Mouse (Mus musculus): Measurements from ENCODE around the gene Smco3. TPM values are rescaled to one million over a fixed set of nuclear protein-coding genes. Genes with fewer than 3 reads are reported as not detected.

Gene Smco3
- polyA plus RNA-seq, 1 experiment from 2014 or later, result 1.1 TPM

GRCm38 (mm10) chr6:136865360-136865759 lies 30.1 kb upstream of the Smco3 start:
- H3K4me3 ChIP-seq (ENCODE audit: low read length), result no peak overlapping the region
- H3K4me2 ChIP-seq (replicated peaks; ENCODE audit: low read depth, low read length), result no peak overlapping the region
- no peak overlapping the region for H3K27ac ChIP-seq (ENCODE audit: low read depth, low read length)
- no peak overlapping the region for H3K9ac ChIP-seq (ENCODE audit: low read depth, low read length)
- H3K36me3 ChIP-seq (ENCODE audit: control insufficient read depth, insufficient read depth, low read length), result no peaks in the 10 kb centered on the region
- H3K9me3 ChIP-seq (ENCODE audit: control insufficient read depth, low read length), result no peaks in the 10 kb centered on the region
- ATAC-seq (ENCODE audit: low FRiP score, low TSS enrichment), result no peak
- no peaks in the 10 kb centered on the region for H3K27me3 ChIP-seq (ENCODE audit: control insufficient read depth, insufficient read depth, low read length)
- no peaks in the 10 kb centered on the region for H3K4me1 ChIP-seq (ENCODE audit: control insufficient read depth, insufficient read depth, low read length)
- 92% methylated on average over 5 of the region's 5 CpGs for WGBS

- no peak overlapping the region for H3K27ac ChIP-seq (ENCODE audit: low read depth, low read length)
- peak; percentile 22; the same call in 1 of the 2 replicates for ATAC-seq (ENCODE audit: low FRiP score, low TSS enrichment)
Observed at GRCm38 (mm10) chr6:136861020-136861419, 25.8 kb upstream of the Smco3 start.

GRCm38 (mm10) chr6:136858420-136858819 lies 23.2 kb upstream of the Smco3 start:
- Histone ChIP-seq H3K9ac (ENCODE audit: low read depth, low read length) (no peak overlapping the region), H3K27me3 (ENCODE audit: control insufficient read depth, insufficient read depth, low read length) (no peaks in the 10 kb centered on the region), H3K27ac (ENCODE audit: low read depth, low read length) (peak overlapping the region; percentile 67; the same call in 1 of the 2 replicates), H3K4me3 (ENCODE audit: low read length) (no peak overlapping the region), H3K36me3 (ENCODE audit: control insufficient read depth, insufficient read depth, low read length) (no peaks in the 10 kb centered on the region), H3K4me1 (ENCODE audit: control insufficient read depth, insufficient read depth, low read length) (peaks cover 3% of the 10 kb centered on the region), H3K4me2 (replicated peaks; ENCODE audit: low read depth, low read length) (no peak overlapping the region), H3K9me3 (ENCODE audit: control insufficient read depth, low read length) (no peaks in the 10 kb centered on the region)
- WGBS, result 59% methylated on average over 8 of the region's 8 CpGs
- ATAC-seq (ENCODE audit: low FRiP score, low TSS enrichment), result no peak

More at GRCm38 (mm10) chr6:136861020-136861419, 25.8 kb upstream of the Smco3 start:
- H3K4me1 ChIP-seq (ENCODE audit: control insufficient read depth, insufficient read depth, low read length), result peaks cover 3% of the 10 kb centered on the region
- H3K4me2 ChIP-seq (replicated peaks; ENCODE audit: low read depth, low read length), result no peak overlapping the region
- no peaks in the 10 kb centered on the region for H3K36me3 ChIP-seq (ENCODE audit: control insufficient read depth, insufficient read depth, low read length)
- 43% methylated on average over 9 of the region's 9 CpGs for WGBS
- no peak overlapping the region for H3K9ac ChIP-seq (ENCODE audit: low read depth, low read length)
- no peaks in the 10 kb centered on the region for H3K9me3 ChIP-seq (ENCODE audit: control insufficient read depth, low read length)
- no peaks in the 10 kb centered on the region for H3K27me3 ChIP-seq (ENCODE audit: control insufficient read depth, insufficient read depth, low read length)
- no peak overlapping the region for H3K4me3 ChIP-seq (ENCODE audit: low read length)

- Histone ChIP-seq H3K4me2 (replicated peaks; ENCODE audit: low read depth, low read length) (no peak overlapping the region; the same call in 1 of the 2 replicates), H3K27me3 (ENCODE audit: control insufficient read depth, insufficient read depth, low read length) (no peaks in the 10 kb centered on the region), H3K27ac (ENCODE audit: low read depth, low read length) (peak overlapping the region; percentile 67), H3K9me3 (ENCODE audit: control insufficient read depth, low read length) (no peaks in the 10 kb centered on the region), H3K36me3 (ENCODE audit: control insufficient read depth, insufficient read depth, low read length) (no peaks in the 10 kb centered on the region), H3K9ac (ENCODE audit: low read depth, low read length) (no peak overlapping the region), H3K4me1 (ENCODE audit: control insufficient read depth, insufficient read depth, low read length) (peaks cover 3% of the 10 kb centered on the region), H3K4me3 (ENCODE audit: low read length) (no peak overlapping the region)
- 29% methylated on average over 11 of the region's 11 CpGs for WGBS
- ATAC-seq (ENCODE audit: low FRiP score, low TSS enrichment), result no peak; the same call in 1 of the 2 replicates
Observed at GRCm38 (mm10) chr6:136857873-136858260, 22.6 kb upstream of the Smco3 start.

- H3K9me3 ChIP-seq (ENCODE audit: control insufficient read depth, low read length), result no peaks in the 10 kb centered on the region
- no peak within 1 kb of the TSS; the same call in 1 of the 2 replicates for H3K4me3 ChIP-seq (ENCODE audit: low read length)
- H3K36me3 ChIP-seq (ENCODE audit: control insufficient read depth, insufficient read depth, low read length), result no peaks in the 10 kb centered on the region
- no peaks in the 10 kb centered on the region for H3K27me3 ChIP-seq (ENCODE audit: control insufficient read depth, insufficient read depth, low read length)
- H3K4me2 ChIP-seq (replicated peaks; ENCODE audit: low read depth, low read length), result no peak within 1 kb of the TSS; the same call in 1 of the 2 replicates
- peaks cover 6% of the 10 kb centered on the region for H3K4me1 ChIP-seq (ENCODE audit: control insufficient read depth, insufficient read depth, low read length)
- no peak for ATAC-seq (ENCODE audit: low FRiP score, low TSS enrichment)
- 64% methylated on average over 18 of the region's 18 CpGs for WGBS
- no peak within 1 kb of the TSS for H3K9ac ChIP-seq (ENCODE audit: low read depth, low read length)
- H3K27ac ChIP-seq (ENCODE audit: low read depth, low read length), result peak within 1 kb of the TSS; percentile 67
Observed at GRCm38 (mm10) chr6:136857186-136857872, 22.1 kb upstream of the Smco3 start, which contains the start of gene Art4. Gene Art4 (minus strand): TSS chr6:136857733.

- no peak for ATAC-seq (ENCODE audit: low FRiP score, low TSS enrichment)
- Histone ChIP-seq H3K4me1 (ENCODE audit: control insufficient read depth, insufficient read depth, low read length) (peaks cover 6% of the 10 kb centered on the region), H3K27me3 (ENCODE audit: control insufficient read depth, insufficient read depth, low read length) (no peaks in the 10 kb centered on the region), H3K4me2 (replicated peaks; ENCODE audit: low read depth, low read length) (0 out of 2 replicates have a peak overlapping the region, but pooled peaks have one; percentile 13), H3K27ac (ENCODE audit: low read depth, low read length) (no peak overlapping the region), H3K4me3 (ENCODE audit: low read length) (no peak overlapping the region), H3K36me3 (ENCODE audit: control insufficient read depth, insufficient read depth, low read length) (no peaks in the 10 kb centered on the region), H3K9me3 (ENCODE audit: control insufficient read depth, low read length) (no peaks in the 10 kb centered on the region), H3K9ac (ENCODE audit: low read depth, low read length) (no peak overlapping the region)
- WGBS, result 48% methylated on average over 14 of the region's 14 CpGs
Observed at GRCm38 (mm10) chr6:136856071-136856636, 20.9 kb upstream of the Smco3 start.

GRCm38 (mm10) chr6:136855183-136855582 lies 19.9 kb upstream of the Smco3 start:
- H3K27me3 ChIP-seq (ENCODE audit: control insufficient read depth, insufficient read depth, low read length), result no peaks in the 10 kb centered on the region
- H3K9me3 ChIP-seq (ENCODE audit: control insufficient read depth, low read length), result no peaks in the 10 kb centered on the region
- no peak overlapping the region for H3K4me2 ChIP-seq (replicated peaks; ENCODE audit: low read depth, low read length)
- no peak overlapping the region for H3K4me3 ChIP-seq (ENCODE audit: low read length)
- 76% methylated on average over 2 of the region's 2 CpGs for WGBS
- peaks cover 6% of the 10 kb centered on the region for H3K4me1 ChIP-seq (ENCODE audit: control insufficient read depth, insufficient read depth, low read length)
- no peak for ATAC-seq (ENCODE audit: low FRiP score, low TSS enrichment)
- H3K9ac ChIP-seq (ENCODE audit: low read depth, low read length), result no peak overlapping the region
- H3K36me3 ChIP-seq (ENCODE audit: control insufficient read depth, insufficient read depth, low read length), result no peaks in the 10 kb centered on the region
- no peak overlapping the region for H3K27ac ChIP-seq (ENCODE audit: low read depth, low read length)

GRCm38 (mm10) chr6:136854361-136854781 lies 19.1 kb upstream of the Smco3 start:
- WGBS, result 76% methylated on average over 11 of the region's 11 CpGs
- H3K4me3 ChIP-seq (ENCODE audit: low read length), result no peak overlapping the region
- no peak overlapping the region for H3K9ac ChIP-seq (ENCODE audit: low read depth, low read length)
- no peak overlapping the region for H3K27ac ChIP-seq (ENCODE audit: low read depth, low read length)
- ATAC-seq (ENCODE audit: low FRiP score, low TSS enrichment), result no peak
- H3K36me3 ChIP-seq (ENCODE audit: control insufficient read depth, insufficient read depth, low read length), result no peaks in the 10 kb centered on the region
- no peaks in the 10 kb centered on the region for H3K27me3 ChIP-seq (ENCODE audit: control insufficient read depth, insufficient read depth, low read length)
- H3K9me3 ChIP-seq (ENCODE audit: control insufficient read depth, low read length), result no peaks in the 10 kb centered on the region
- no peak overlapping the region for H3K4me2 ChIP-seq (replicated peaks; ENCODE audit: low read depth, low read length)
- peaks cover 4% of the 10 kb centered on the region for H3K4me1 ChIP-seq (ENCODE audit: control insufficient read depth, insufficient read depth, low read length)

- Histone ChIP-seq H3K4me1 (ENCODE audit: control insufficient read depth, insufficient read depth, low read length) (peaks cover 4% of the 10 kb centered on the region; the same call in 1 of the 2 replicates), H3K4me3 (ENCODE audit: low read length) (no peak overlapping the region), H3K9me3 (ENCODE audit: control insufficient read depth, low read length) (no peaks in the 10 kb centered on the region), H3K9ac (ENCODE audit: low read depth, low read length) (no peak overlapping the region), H3K27me3 (ENCODE audit: control insufficient read depth, insufficient read depth, low read length) (no peaks in the 10 kb centered on the region), H3K4me2 (replicated peaks; ENCODE audit: low read depth, low read length) (no peak overlapping the region), H3K27ac (ENCODE audit: low read depth, low read length) (peak overlapping the region; percentile 55; the same call in 1 of the 2 replicates), H3K36me3 (ENCODE audit: control insufficient read depth, insufficient read depth, low read length) (no peaks in the 10 kb centered on the region)
- 49% methylated on average over 3 of the region's 3 CpGs for WGBS
- ATAC-seq (ENCODE audit: low FRiP score, low TSS enrichment), result no peak; the same call in 1 of the 2 replicates
Observed at GRCm38 (mm10) chr6:136852762-136853161, 17.5 kb upstream of the Smco3 start.
